Mouse (Mus musculus): ENCODE measurements around the gene Fam72a.

Gene Fam72a

DNA sequence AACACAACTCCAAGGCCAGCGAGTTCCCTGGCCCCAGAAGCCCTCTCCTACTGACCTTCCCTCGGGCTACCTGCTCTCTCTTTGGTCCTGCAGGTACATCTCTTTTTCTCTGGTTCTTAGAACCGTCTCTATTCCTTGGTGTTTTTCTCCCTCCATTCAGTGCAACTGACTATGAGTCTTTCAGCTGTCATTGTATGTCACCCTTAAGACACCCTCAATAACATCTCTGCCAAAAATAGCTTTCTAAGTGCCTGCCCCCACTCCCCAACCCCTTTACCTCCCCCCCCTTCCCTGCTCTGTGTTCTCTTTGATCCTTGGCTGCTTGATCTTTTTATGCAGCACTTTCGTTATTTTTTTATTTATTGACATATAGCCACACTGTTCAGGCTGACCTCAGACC is 52.7 kb downstream of the Fam72a start:
- no peak for DNase-seq

DNA sequence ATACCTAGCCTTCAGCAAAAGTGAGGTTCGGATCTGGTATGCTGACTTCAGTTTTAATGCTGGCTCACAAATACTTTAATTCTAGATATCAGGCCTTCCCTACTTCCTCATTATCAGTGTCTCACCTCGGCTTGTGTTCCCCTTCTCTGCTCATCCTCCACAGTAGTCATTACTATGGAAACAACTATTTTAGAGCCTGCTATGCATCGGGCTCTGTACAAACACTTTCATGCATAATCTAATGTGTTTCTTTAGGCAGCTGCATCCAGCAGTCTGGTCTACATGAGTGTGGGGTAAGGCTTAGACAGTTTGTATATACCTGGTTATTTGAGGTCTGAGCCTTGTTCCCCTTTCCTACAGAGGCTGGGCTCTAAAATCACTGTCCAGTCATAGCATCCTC is 55.9 kb downstream of the Fam72a start:
- no peak for DNase-seq

DNA sequence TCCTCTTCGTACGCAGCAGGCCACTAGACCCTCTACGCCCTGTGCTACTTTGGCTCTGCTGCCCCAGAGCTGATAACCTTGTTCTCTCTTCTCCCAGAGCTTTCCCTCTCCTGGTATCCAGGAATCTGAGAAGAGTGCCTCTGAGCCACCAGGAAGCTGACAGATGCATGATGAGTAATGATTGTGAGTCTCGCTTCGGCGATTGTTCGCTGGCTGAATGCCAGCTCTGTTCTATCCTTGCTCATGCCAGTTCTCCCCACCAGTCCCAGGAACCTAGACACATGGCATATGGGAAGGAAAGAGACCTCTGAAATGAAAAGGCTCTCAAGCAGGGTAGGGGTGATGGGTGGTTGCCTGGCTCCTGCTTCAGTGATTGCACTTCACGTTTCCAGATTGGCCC is 59.1 kb downstream of the Fam72a start:
- peak; percentile 20 to 48 for DNase-seq

Measured in cerebellum, postnatal 25 days (tissue).